Mouse (Mus musculus) lung, embryonic 16.5 days (tissue): ENCODE measurements around the gene Fam171a2. TPM values are rescaled to one million over a fixed set of nuclear protein-coding genes. Genes with fewer than 3 reads are reported as not detected.
A peak's percentile ranks its signal among the peaks of the same experiment; 100 is the strongest.

Experiments
- ATAC-seq: fragments of 200-750 bp; cut with Nextera tagmentation; 2 replicates; pipeline ENCODE4 v1.8.0; 2017; ENCODE audit warnings: low read depth, mild to moderate bottlenecking, moderate library complexity
- H3K27ac ChIP-seq: fragments of 300-500 bp; sonication (generic); 2 replicates; pipeline ENCODE4 v1.5.1; 2014; ENCODE audit warnings: mild to moderate bottlenecking, control low read depth, low read length
- H3K27me3 ChIP-seq: fragments of 300-500 bp; sonication (generic); 2 replicates; pipeline ENCODE4 v1.6.1; 2014; ENCODE audit warnings: low read depth, low read length, mixed read lengths; ENCODE audit not compliant: control insufficient read depth, insufficient read depth
- H3K36me3 ChIP-seq: fragments of 300-500 bp; sonication (generic); 2 replicates; pipeline ENCODE4 v1.6.1; 2014; ENCODE audit warnings: low read length; ENCODE audit not compliant: control insufficient read depth, insufficient read depth
- H3K4me1 ChIP-seq: fragments of 300-500 bp; sonication (generic); replicated peaks from 2 replicates; pipeline ENCODE4 v1.6.1; 2014; ENCODE audit warnings: low read length, mixed read lengths; ENCODE audit not compliant: control insufficient read depth, insufficient read depth
- H3K4me2 ChIP-seq: fragments of 300-500 bp; sonication (generic); 2 replicates; pipeline ENCODE4 v1.6.1; 2014; ENCODE audit warnings: low read depth, low read length, control low read depth
- H3K4me3 ChIP-seq: fragments of 300-500 bp; sonication (generic); 2 replicates; pipeline ENCODE4 v1.5.1; 2014; ENCODE audit warnings: mild to moderate bottlenecking, low read length, control low read depth
- H3K9ac ChIP-seq: fragments of 300-500 bp; sonication (generic); 2 replicates; pipeline ENCODE4 v1.6.1; 2014; ENCODE audit warnings: low read length, control low read depth
- H3K9me3 ChIP-seq: fragments of 300-500 bp; sonication (generic); 2 replicates; pipeline ENCODE4 v1.6.1; 2016; ENCODE audit warnings: low read length; ENCODE audit not compliant: control insufficient read depth
- WGBS: fragments of 180-500 bp; shearing (Covaris S2); extraction: QIAGEN DNeasy Blood & Tissue Kit; methylation state at CpG from one replicate; pipeline ENCODE4 v1.1.7; 2014; 5-methylcytosine and 5-hydroxymethylcytosine counted together
- polyA plus RNA-seq: library from polyadenylated mRNA; unstranded; fragments of >200 nt; fragmentation: Nextera tagmentation; extraction: Ambion mirVana; gene quantifications from 2 replicates; pipeline ENCODE4 v1.2.1, GENCODE M21; 2015

The Fam171a2 gene
- polyA plus RNA-seq, 1 experiment from 2014 or later: 3.9 TPM

DNA sequence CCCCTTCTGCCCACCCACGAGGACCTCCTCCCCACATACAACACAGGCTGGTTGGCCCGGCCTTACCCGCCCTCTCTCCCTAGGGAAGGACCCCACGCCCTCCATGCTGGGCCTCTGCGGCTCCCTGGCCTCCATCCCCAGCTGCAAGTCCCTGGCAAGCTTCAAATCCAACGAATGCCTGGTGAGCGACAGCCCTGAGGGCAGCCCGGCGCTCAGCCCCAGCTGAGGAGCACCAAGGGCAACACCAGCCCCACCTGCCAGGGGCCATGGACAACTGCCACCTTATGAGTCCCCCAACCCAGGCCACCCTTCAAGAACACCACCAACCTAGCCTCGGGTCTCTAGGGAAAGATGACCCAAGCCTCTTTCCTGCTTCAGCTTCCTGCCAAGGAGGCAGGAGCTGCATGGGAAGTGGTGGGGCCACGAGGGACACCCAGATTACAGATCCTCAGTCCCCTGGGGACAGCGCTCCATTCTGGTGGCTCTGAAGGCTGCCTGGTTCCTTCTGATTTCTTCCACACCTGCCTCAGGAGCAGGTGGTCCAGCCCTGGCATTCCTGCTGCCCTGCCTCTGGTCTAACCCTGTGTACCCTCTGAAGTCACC lies 45.5 kb downstream of the Fam171a2 start:
- WGBS: 61% methylated on average over 12 of the region's 12 CpGs
- H3K4me1 ChIP-seq: peaks cover 34% of the 10 kb centered on the region
- peaks cover 31% of the 10 kb centered on the region for H3K27me3 ChIP-seq

DNA sequence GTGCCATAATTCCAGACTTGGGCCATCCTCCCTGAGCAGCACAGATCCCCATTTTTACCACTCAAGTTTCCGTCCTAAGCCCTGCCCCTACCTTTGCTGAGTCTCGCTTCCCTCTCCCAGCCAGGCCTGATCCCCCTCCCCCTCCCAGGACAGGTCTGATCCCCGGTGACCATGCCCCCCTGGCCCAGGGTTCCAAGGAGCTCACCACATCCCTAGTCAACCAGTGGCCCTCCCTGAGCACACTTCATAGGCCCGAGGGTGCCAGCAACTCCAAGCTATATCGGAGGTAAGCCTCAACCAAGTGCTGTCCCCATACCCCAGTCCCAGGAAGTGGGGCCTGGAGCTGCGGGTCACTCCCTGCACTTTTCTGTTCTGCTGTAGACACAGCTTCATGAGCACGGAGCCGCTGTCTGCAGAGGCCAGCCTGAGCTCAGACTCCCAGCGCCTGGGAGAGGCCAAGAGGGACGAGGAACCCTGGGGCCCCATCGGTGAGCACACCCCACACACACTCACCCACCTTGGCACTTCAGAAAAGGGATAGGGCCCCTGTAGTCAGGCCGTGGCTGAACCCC lies 46.9 kb downstream of the Fam171a2 start:
- Histone ChIP-seq H3K27me3 (peaks cover 35% of the 10 kb centered on the region), H3K4me1 (peaks cover 23% of the 10 kb centered on the region), H3K9me3 (no peaks in the 10 kb centered on the region), H3K9ac (no peak overlapping the region), H3K4me3 (no peak overlapping the region), H3K36me3 (peaks cover 18% of the 10 kb centered on the region), H3K4me2 (no peak overlapping the region), H3K27ac (no peak overlapping the region)
- no peak for ATAC-seq
- WGBS: 20% methylated on average over 12 of the region's 12 CpGs

More for the DNA sequence above, 45.5 kb downstream of the Fam171a2 start:
- no peak overlapping the region for H3K9ac ChIP-seq
- no peak overlapping the region for H3K4me3 ChIP-seq
- no peak overlapping the region for H3K4me2 ChIP-seq
- no peaks in the 10 kb centered on the region for H3K9me3 ChIP-seq
- ATAC-seq: no peak
- H3K36me3 ChIP-seq: peaks cover 18% of the 10 kb centered on the region
- no peak overlapping the region for H3K27ac ChIP-seq

DNA sequence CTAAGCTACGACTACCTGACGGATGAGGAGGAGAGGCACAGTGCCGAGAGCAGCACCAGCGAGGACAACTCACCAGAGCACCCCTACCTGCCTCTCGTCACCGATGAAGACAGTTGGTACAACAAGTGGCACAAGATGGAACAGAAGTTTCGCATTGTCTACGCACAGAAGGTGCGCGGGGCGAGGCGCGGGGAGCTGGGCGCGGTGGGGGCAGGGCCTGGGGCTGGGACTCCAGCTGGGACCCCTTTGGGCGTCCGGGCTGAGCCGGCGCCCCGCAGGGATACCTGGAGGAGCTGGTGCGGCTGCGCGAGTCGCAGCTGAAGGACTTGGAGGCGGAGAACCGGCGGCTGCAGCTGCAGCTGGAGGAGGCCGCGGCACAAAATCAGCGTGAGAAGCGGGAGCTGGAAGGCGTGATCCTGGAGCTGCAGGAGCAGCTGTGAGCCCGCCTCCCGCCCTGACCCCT lies 47.8 kb downstream of the Fam171a2 start:
- H3K4me2 ChIP-seq: peak overlapping the region; percentile 53
- peak overlapping the region; percentile 32 for H3K4me3 ChIP-seq
- peak overlapping the region; percentile 24; the same call in 1 of the 2 replicates for H3K9ac ChIP-seq
- H3K4me1 ChIP-seq: peaks cover 15% of the 10 kb centered on the region
- peaks cover 18% of the 10 kb centered on the region for H3K36me3 ChIP-seq
- WGBS: 1% methylated on average over 32 of the region's 34 CpGs
- no peaks in the 10 kb centered on the region for H3K9me3 ChIP-seq
- no peak overlapping the region for H3K27ac ChIP-seq
- peaks cover 39% of the 10 kb centered on the region for H3K27me3 ChIP-seq
- no peak for ATAC-seq

DNA sequence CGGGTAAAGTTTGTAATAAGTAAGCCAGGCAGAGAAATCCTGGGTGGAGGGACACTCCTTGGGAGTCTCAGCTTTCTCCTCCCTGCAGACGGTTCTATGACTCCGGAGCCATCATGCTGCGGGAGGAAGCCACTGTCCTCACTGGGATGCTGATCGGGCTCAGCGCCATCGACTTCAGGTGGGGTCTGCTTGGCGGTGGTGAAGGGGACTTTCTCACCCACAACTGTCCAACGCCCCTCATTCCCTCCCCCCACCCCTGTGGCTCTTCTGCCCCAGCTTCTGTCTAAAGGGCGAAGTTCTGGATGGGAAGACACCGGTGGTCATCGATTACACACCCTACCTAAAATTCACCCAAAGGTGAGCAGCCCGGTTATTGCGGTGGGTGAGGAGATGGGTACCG lies 48.4 kb downstream of the Fam171a2 start:
- Histone ChIP-seq H3K27ac (no peak overlapping the region), H3K4me1 (peaks cover 13% of the 10 kb centered on the region), H3K27me3 (peaks cover 44% of the 10 kb centered on the region), H3K9ac (no peak overlapping the region), H3K9me3 (no peaks in the 10 kb centered on the region), H3K36me3 (peaks cover 15% of the 10 kb centered on the region), H3K4me2 (no peak overlapping the region; the same call in 1 of the 2 replicates), H3K4me3 (peak overlapping the region; percentile 32; the same call in 1 of the 2 replicates)
- 9% methylated on average over 15 of the region's 15 CpGs for WGBS
- no peak for ATAC-seq

DNA sequence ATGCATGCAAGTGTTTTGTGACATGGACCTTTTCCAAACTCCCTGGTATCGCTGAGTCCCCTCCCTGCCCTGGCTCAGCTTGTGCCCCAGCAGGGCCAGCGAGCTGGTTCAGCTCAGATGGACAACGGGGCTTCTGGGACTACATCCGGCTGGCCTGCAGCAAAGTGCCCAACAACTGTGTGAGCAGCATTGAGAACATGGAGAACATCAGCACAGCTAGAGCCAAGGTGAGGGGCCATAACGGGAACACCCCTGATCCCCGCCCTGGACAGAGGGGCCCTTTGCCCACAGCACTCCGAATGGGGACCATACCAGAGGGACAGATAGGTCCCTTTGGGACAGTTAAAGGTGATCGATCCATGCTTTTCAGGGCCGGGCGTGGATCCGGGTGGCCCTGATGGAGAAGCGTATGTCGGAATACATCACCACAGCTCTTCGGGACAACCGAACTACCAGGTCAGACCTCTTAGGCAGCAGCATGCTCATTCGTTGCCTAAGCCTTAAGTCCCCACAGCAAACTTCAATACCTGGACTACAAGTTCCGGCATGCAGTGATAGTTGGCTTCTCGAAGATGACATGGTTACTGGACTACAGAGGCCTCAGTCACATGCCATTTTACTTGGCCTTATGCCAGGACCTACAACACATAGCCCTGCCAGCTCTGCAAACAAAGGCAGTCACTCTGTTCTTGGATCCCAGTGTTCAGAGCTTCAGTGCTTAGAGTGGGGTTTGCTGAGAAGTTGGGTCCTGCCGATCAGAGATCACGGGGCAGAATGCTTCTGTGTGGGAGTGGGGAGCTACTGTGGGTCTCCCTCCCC lies 49.3 kb downstream of the Fam171a2 start:
- WGBS: 65% methylated on average over 20 of the region's 20 CpGs
- H3K9ac ChIP-seq: no peak overlapping the region
- peaks cover 44% of the 10 kb centered on the region for H3K27me3 ChIP-seq
- no peak overlapping the region for H3K4me3 ChIP-seq
- H3K4me1 ChIP-seq: peaks cover 22% of the 10 kb centered on the region
- ATAC-seq: no peak
- no peak overlapping the region for H3K4me2 ChIP-seq
- H3K27ac ChIP-seq: no peak overlapping the region
- peaks cover 9% of the 10 kb centered on the region for H3K36me3 ChIP-seq
- H3K9me3 ChIP-seq: no peaks in the 10 kb centered on the region

DNA sequence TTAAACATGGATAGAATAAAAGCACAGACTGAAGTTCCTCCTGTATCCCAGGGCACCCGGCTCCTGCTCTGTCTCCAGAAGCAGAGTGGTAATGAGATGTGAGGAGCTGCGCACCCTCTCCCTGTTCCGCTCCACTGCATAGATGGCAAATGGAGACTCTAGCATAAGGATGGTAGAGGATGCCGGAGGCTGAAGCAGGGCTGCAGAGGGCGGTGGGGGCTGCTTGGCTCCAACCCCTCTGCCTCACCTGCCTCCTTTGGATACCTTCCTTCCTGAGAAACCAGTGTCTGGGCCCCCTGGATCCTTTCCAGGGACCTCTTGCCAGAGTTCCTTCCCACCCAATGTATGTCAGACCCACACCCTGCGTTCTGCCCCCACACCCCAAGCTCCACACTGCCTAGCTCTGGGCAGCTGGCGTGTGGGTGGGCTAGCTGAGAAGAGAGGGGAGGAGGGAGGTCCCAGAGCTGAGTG lies 50.8 kb downstream of the Fam171a2 start:
- no peaks in the 10 kb centered on the region; the same call in 1 of the 2 replicates for H3K9me3 ChIP-seq
- H3K4me3 ChIP-seq: no peak overlapping the region
- ATAC-seq: no peak
- no peaks in the 10 kb centered on the region for H3K36me3 ChIP-seq
- no peak overlapping the region for H3K4me2 ChIP-seq
- 74% methylated on average over 7 of the region's 7 CpGs for WGBS
- H3K27me3 ChIP-seq: peaks cover 47% of the 10 kb centered on the region
- H3K4me1 ChIP-seq: peaks cover 29% of the 10 kb centered on the region
- no peak overlapping the region for H3K9ac ChIP-seq
- H3K27ac ChIP-seq: no peak overlapping the region

DNA sequence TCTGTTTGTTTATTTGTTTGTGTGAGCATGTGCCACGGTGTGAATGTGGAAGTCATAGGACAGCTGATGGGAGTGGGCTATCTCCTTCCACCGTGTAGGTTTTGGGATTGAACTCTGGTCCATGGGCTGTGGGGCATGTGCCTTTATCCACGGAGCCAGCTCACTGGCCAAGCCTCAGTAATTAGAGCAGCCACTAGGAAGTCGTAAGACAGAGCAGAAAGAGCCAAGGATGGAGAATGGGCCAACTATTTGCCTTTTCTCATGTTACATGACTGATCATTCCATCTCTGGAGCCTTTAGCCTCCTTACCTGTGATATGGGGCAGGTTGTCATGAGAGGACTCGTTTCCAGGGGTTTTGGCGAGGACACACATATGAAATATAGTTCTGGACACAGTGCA lies 51.2 kb downstream of the Fam171a2 start:
- Histone ChIP-seq H3K36me3 (no peaks in the 10 kb centered on the region), H3K27me3 (peaks cover 47% of the 10 kb centered on the region), H3K27ac (no peak overlapping the region), H3K9ac (no peak overlapping the region), H3K4me1 (peaks cover 29% of the 10 kb centered on the region), H3K4me3 (no peak overlapping the region), H3K9me3 (no peaks in the 10 kb centered on the region; the same call in 1 of the 2 replicates), H3K4me2 (no peak overlapping the region)
- ATAC-seq: no peak
- 46% methylated on average over 6 of the region's 6 CpGs for WGBS

DNA sequence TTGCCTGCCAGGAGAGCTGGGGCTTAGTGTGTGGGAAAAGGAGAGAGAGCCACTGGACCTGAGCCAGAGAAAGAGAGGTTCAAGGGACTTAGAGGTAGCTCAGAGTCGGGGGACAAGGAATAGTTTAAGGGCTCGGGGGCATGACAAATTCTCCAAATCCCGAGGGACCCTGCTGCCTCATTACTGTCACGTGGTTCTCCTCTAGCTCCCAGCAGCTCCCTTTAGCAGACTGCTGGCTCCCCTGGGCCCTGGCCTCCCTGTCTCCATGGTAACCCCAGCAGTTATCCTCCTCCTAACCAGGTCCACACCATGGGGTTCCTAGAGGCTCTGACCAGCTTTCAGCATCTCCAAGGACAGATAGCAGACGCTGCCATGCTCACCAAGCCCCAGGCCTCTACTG lies 52.2 kb downstream of the Fam171a2 start:
- Histone ChIP-seq H3K4me2 (no peak overlapping the region), H3K36me3 (no peaks in the 10 kb centered on the region), H3K4me3 (no peak overlapping the region), H3K27ac (no peak overlapping the region), H3K9ac (no peak overlapping the region), H3K4me1 (peaks cover 29% of the 10 kb centered on the region), H3K27me3 (peaks cover 44% of the 10 kb centered on the region), H3K9me3 (no peaks in the 10 kb centered on the region; the same call in 1 of the 2 replicates)
- ATAC-seq: no peak
- WGBS: 12% methylated on average over 5 of the region's 5 CpGs
